Mouse (Mus musculus) stomach, postnatal 0 days (tissue): ENCODE measurements around the gene Zfp358.

ENCODE experiments used
- CTCF ChIP-seq: IDR thresholded peaks from 2 replicates; pipeline ENCODE4 v1.5.1; 2016; ENCODE audit warnings: antibody characterized with exemption, low read depth, mild to moderate bottlenecking, moderate library complexity
- EP300 ChIP-seq: optimal IDR thresholded peaks from 2 replicates; pipeline ENCODE3; 2016; ENCODE audit warnings: antibody characterized with exemption

DNA sequence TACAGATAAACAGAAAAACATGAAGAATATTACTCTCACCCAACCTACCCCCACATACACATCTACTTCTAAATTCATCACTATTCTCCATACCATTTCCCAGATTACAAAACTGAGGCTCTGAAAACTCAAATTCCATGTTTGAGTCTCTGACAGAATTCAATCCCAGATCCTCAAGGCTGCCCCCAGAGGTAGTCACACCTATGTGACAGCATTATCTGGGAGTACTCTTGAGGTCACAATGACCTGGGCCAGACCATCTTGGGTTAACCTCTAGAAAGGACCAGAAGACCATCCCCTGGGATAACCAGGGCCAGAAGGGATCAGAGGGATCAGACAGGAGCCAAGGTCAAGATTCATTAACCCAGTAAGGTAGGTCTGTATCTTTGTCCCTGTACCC, 22.4 kb upstream of the Zfp358 start, which contains the start of gene Tex45:
- TF ChIP-seq CTCF (no peak), EP300 (no peak)
